Comparison of ENCODE assay signal across 8 mouse cellular contexts in the genomic region with DNA sequence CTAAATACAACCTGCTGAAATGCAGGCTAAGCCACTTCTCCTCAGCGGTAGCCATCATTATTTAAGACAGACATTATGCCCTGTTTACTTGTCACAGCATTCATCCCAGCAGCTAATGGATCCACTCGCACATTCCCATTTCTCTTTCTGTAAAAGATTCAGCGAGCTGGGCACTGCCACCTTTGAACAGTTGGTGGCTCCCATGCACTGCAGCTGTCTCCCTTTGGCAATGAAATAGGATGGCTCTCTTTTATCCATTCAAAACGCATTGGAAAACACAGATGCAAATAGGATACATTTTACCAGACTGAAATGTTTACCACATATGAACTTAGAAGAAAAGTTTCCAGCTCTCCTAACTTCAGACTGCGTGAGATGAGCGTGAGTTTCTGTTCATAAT. TPM values are rescaled to one million over a fixed set of nuclear protein-coding genes. Genes with fewer than 3 reads are reported as not detected.
A peak's percentile ranks its signal among the peaks of the same experiment; 100 is the strongest.
DNase-seq lines count a peak whose midpoint lies in the region; ATAC-seq and TF ChIP-seq lines count a peak whose summit lies in the region.
"Had no signal": no experiment of that assay in that cellular context is flagged by ENCODE, and none has a peak within 500 bp of the region (broad histone marks: within the 10 kb centered on the region; RNA-seq: fewer than 3 reads in every experiment).

No protein-coding gene starts in this region.

- H3K27ac ChIP-seq in lung, embryonic 14.5 days (ENCODE audit: low read depth), result no peak overlapping the region
- H3K27ac ChIP-seq in hindbrain, embryonic 12.5 days, result no peak overlapping the region
- H3K27ac ChIP-seq: limb, embryonic 13.5 days had no signal

- TF ChIP-seq CTCF in lung, embryonic 14.5 days (IDR thresholded peaks at IDR 0.05; ENCODE audit: low read depth), result peak; percentile 76

- H3K4me3 ChIP-seq in lung, embryonic 14.5 days (ENCODE audit: low read depth, low read length), result no peak overlapping the region
- H3K4me3 ChIP-seq in hindbrain, embryonic 12.5 days, result no peak overlapping the region
- H3K4me3 ChIP-seq: limb, embryonic 13.5 days had no signal

- H3K4me1 ChIP-seq in lung, embryonic 14.5 days (ENCODE audit: insufficient read depth), result no peaks in the 10 kb centered on the region
- H3K4me1 ChIP-seq in hindbrain, embryonic 12.5 days, result no peaks in the 10 kb centered on the region
- H3K4me1 ChIP-seq: limb, embryonic 13.5 days had no signal

- peak; percentile 63; the same call in 1 of the 2 replicates for ATAC-seq in lung, embryonic 14.5 days (ENCODE audit: insufficient read depth)
- peak; percentile 63 for ATAC-seq in hindbrain, embryonic 12.5 days (ENCODE audit: low FRiP score)
- ATAC-seq in inflammation-experienced regulatory T-cells, adult 6 months, result no peak

- no peaks in the 10 kb centered on the region for H3K27me3 ChIP-seq in lung, embryonic 14.5 days (ENCODE audit: insufficient read depth, low read length)
- H3K27me3 ChIP-seq in hindbrain, embryonic 12.5 days, result no peaks in the 10 kb centered on the region
- H3K27me3 ChIP-seq: limb, embryonic 13.5 days had no signal

- DNase-seq in lung, embryonic 14.5 days, result peak; percentile 67
- DNase-seq in lung, adult 18-20 months, result no peak
- peak; percentile 18 to 31 for DNase-seq in cerebellum, postnatal 36 days
- DNase-seq in left cerebral cortex, postnatal 10 days (ENCODE audit: extremely low spot score in 1 of 2, low spot score in 2 of 2), result peak; percentile 42 to 65
- peak; percentile 46 for DNase-seq in retina, postnatal 1 day

- no peaks in the 10 kb centered on the region for H3K9me3 ChIP-seq in lung, embryonic 14.5 days (ENCODE audit: low read depth, low read length)
- H3K9me3 ChIP-seq in hindbrain, embryonic 12.5 days (replicated peaks), result no peaks in the 10 kb centered on the region
- H3K9me3 ChIP-seq: limb, embryonic 13.5 days had no signal

- H3K9ac ChIP-seq in lung, embryonic 14.5 days, result no peak overlapping the region
- H3K9ac ChIP-seq in hindbrain, embryonic 12.5 days, result no peak overlapping the region
- H3K9ac ChIP-seq: limb, embryonic 13.5 days had no signal

- intact Hi-C loops in left cerebral cortex, postnatal 10 days (cut with DNase I), result loop anchor here (5.0 kb wide), 2 partner anchors 322 to 382 kb away; no protein-coding TSS in a partner anchor

- 33% methylated on average over 6 of the region's 6 CpGs for WGBS in lung, embryonic 14.5 days
- 44% methylated on average over 6 of the region's 6 CpGs for WGBS in hindbrain, embryonic 12.5 days

- H3K36me3 ChIP-seq in lung, embryonic 14.5 days (ENCODE audit: insufficient read depth), result no peaks in the 10 kb centered on the region
- H3K36me3 ChIP-seq in hindbrain, embryonic 12.5 days, result no peaks in the 10 kb centered on the region
- H3K36me3 ChIP-seq: limb, embryonic 13.5 days had no signal

- H3K4me2 ChIP-seq in lung, embryonic 14.5 days, result no peak overlapping the region
- H3K4me2 ChIP-seq in hindbrain, embryonic 12.5 days (replicated peaks), result no peak overlapping the region
- H3K4me2 ChIP-seq: limb, embryonic 13.5 days had no signal

RNA-seq across cellular contexts. Expression of gene Gpc5, which starts 21.5 kb away (rescaled TPM):
- polyA plus RNA-seq in lung, embryonic 14.5 days (2014; fragmentation: Nextera tagmentation; extraction: Ambion mirVana), result 0.29 and 0.30 TPM in 2 replicates
- 1.0 and 2.0 TPM in 2 replicates for polyA plus RNA-seq in hindbrain, embryonic 12.5 days (2016; fragmentation: Nextera tagmentation; extraction: Ambion mirVana)
- 10 to 100 TPM; 37.9 to 45.4 TPM for total RNA-seq in left cerebral cortex, postnatal 10 days (2021)
- polyA plus RNA-seq in inflammation-experienced regulatory T-cells, adult 6 months (2017; shearing (Covaris generic)), result not detected

Comparison
In these comparisons a context has a peak if more than half of its experiments do, and no peak if none do; other contexts are left out.
1. DNase-seq: peak in lung, embryonic 14.5 days (single experiment), cerebellum, postnatal 36 days (2 of 2), left cerebral cortex, postnatal 10 days (2 of 2) and retina, postnatal 1 day (single experiment); none in lung, adult 18-20 months (0 of 2).